Mouse (Mus musculus) lung, embryonic 16.5 days (tissue): ENCODE measurements around the gene Ubxn1. TPM values are rescaled to one million over a fixed set of nuclear protein-coding genes. Genes with fewer than 3 reads are reported as not detected.

Experiments used
- ATAC-seq: fragments of 200-750 bp; cut with Nextera tagmentation; 2 replicates; pipeline ENCODE4 v1.8.0; 2017; ENCODE audit warnings: low read depth, mild to moderate bottlenecking, moderate library complexity
- H3K27ac ChIP-seq: fragments of 300-500 bp; sonication (generic); 2 replicates; pipeline ENCODE4 v1.5.1; 2014; ENCODE audit warnings: mild to moderate bottlenecking, control low read depth, low read length
- H3K27me3 ChIP-seq: fragments of 300-500 bp; sonication (generic); 2 replicates; pipeline ENCODE4 v1.6.1; 2014; ENCODE audit warnings: low read depth, low read length, mixed read lengths; ENCODE audit not compliant: control insufficient read depth, insufficient read depth
- H3K36me3 ChIP-seq: fragments of 300-500 bp; sonication (generic); 2 replicates; pipeline ENCODE4 v1.6.1; 2014; ENCODE audit warnings: low read length; ENCODE audit not compliant: control insufficient read depth, insufficient read depth
- H3K4me1 ChIP-seq: fragments of 300-500 bp; sonication (generic); replicated peaks from 2 replicates; pipeline ENCODE4 v1.6.1; 2014; ENCODE audit warnings: low read length, mixed read lengths; ENCODE audit not compliant: control insufficient read depth, insufficient read depth
- H3K4me2 ChIP-seq: fragments of 300-500 bp; sonication (generic); 2 replicates; pipeline ENCODE4 v1.6.1; 2014; ENCODE audit warnings: low read depth, low read length, control low read depth
- H3K4me3 ChIP-seq: fragments of 300-500 bp; sonication (generic); 2 replicates; pipeline ENCODE4 v1.5.1; 2014; ENCODE audit warnings: mild to moderate bottlenecking, low read length, control low read depth
- H3K9ac ChIP-seq: fragments of 300-500 bp; sonication (generic); 2 replicates; pipeline ENCODE4 v1.6.1; 2014; ENCODE audit warnings: low read length, control low read depth
- H3K9me3 ChIP-seq: fragments of 300-500 bp; sonication (generic); 2 replicates; pipeline ENCODE4 v1.6.1; 2016; ENCODE audit warnings: low read length; ENCODE audit not compliant: control insufficient read depth
- WGBS: fragments of 180-500 bp; shearing (Covaris S2); extraction: QIAGEN DNeasy Blood & Tissue Kit; methylation state at CpG from one replicate; pipeline ENCODE4 v1.1.7; 2014; 5-methylcytosine and 5-hydroxymethylcytosine counted together
- polyA plus RNA-seq: library from polyadenylated mRNA; unstranded; fragments of >200 nt; fragmentation: Nextera tagmentation; extraction: Ambion mirVana; gene quantifications from 2 replicates; pipeline ENCODE4 v1.2.1, GENCODE M21; 2015

The Ubxn1 gene
- polyA plus RNA-seq, 1 experiment from 2014 or later = 164 TPM

- H3K27me3 ChIP-seq = no peaks in the 10 kb centered on the region
- H3K36me3 ChIP-seq = peaks cover 6% of the 10 kb centered on the region
- H3K4me1 ChIP-seq = peaks cover 18% of the 10 kb centered on the region
- H3K4me3 ChIP-seq = peak within 1 kb of the TSS; percentile 64
- H3K9me3 ChIP-seq = no peaks in the 10 kb centered on the region
- no peak for ATAC-seq
- peak within 1 kb of the TSS; percentile 89 for H3K9ac ChIP-seq
- H3K27ac ChIP-seq = peak within 1 kb of the TSS; percentile 98
- WGBS = 71% methylated on average over 11 of the region's 11 CpGs
- peak within 1 kb of the TSS; percentile 95 for H3K4me2 ChIP-seq
Measured at GRCm38 (mm10) chr19:8839103-8839907, 32.0 kb upstream of the Ubxn1 start, which contains the start of gene Gng3. TSS of gene Gng3 (minus strand) at chr19:8839194.

- Histone ChIP-seq H3K4me1 (peaks cover 18% of the 10 kb centered on the region), H3K27ac (no peak overlapping the region), H3K36me3 (no peaks in the 10 kb centered on the region; the same call in 1 of the 2 replicates), H3K9ac (peak overlapping the region; percentile 70), H3K27me3 (no peaks in the 10 kb centered on the region), H3K4me2 (peak overlapping the region; percentile 84), H3K4me3 (peak overlapping the region; percentile 66), H3K9me3 (no peaks in the 10 kb centered on the region)
- ATAC-seq = peak; percentile 73
- WGBS = 26% methylated on average over 29 of the region's 29 CpGs
Measured at GRCm38 (mm10) chr19:8839908-8840791, 31.1 kb upstream of the Ubxn1 start.

GRCm38 (mm10) chr19:8841012-8841411 lies 30.3 kb upstream of the Ubxn1 start:
- H3K4me3 ChIP-seq = peak overlapping the region; percentile 66
- peaks cover 18% of the 10 kb centered on the region for H3K4me1 ChIP-seq
- no peaks in the 10 kb centered on the region for H3K9me3 ChIP-seq
- H3K27me3 ChIP-seq = no peaks in the 10 kb centered on the region
- no peaks in the 10 kb centered on the region; the same call in 1 of the 2 replicates for H3K36me3 ChIP-seq
- no peak overlapping the region for H3K27ac ChIP-seq
- peak overlapping the region; percentile 84 for H3K4me2 ChIP-seq
- WGBS = 89% methylated on average over 7 of the region's 7 CpGs
- H3K9ac ChIP-seq = peak overlapping the region; percentile 70
- no peak for ATAC-seq

- Histone ChIP-seq H3K4me2 (no peak overlapping the region), H3K9ac (no peak overlapping the region), H3K4me1 (peaks cover 18% of the 10 kb centered on the region), H3K27me3 (no peaks in the 10 kb centered on the region), H3K36me3 (peaks cover 12% of the 10 kb centered on the region), H3K9me3 (no peaks in the 10 kb centered on the region), H3K4me3 (no peak overlapping the region), H3K27ac (no peak overlapping the region)
- ATAC-seq = no peak
- 84% methylated on average over 6 of the region's 6 CpGs for WGBS
Measured at GRCm38 (mm10) chr19:8842961-8843360, 28.3 kb upstream of the Ubxn1 start.

GRCm38 (mm10) chr19:8844371-8845129 lies 26.7 kb upstream of the Ubxn1 start:
- Histone ChIP-seq H3K27ac (no peak overlapping the region), H3K27me3 (no peaks in the 10 kb centered on the region), H3K4me2 (no peak overlapping the region), H3K4me3 (no peak overlapping the region), H3K9me3 (no peaks in the 10 kb centered on the region), H3K4me1 (peaks cover 10% of the 10 kb centered on the region), H3K9ac (no peak overlapping the region), H3K36me3 (peaks cover 12% of the 10 kb centered on the region)
- WGBS = 61% methylated on average over 5 of the region's 5 CpGs
- ATAC-seq = 0 out of 2 replicates have a peak, but pooled peaks have one; percentile 1

- Histone ChIP-seq H3K36me3 (peaks cover 12% of the 10 kb centered on the region), H3K4me2 (no peak overlapping the region), H3K4me1 (no peaks in the 10 kb centered on the region), H3K9me3 (no peaks in the 10 kb centered on the region), H3K27me3 (no peaks in the 10 kb centered on the region), H3K9ac (no peak overlapping the region), H3K27ac (no peak overlapping the region), H3K4me3 (no peak overlapping the region)
- ATAC-seq = no peak
- WGBS = 65% methylated on average over 5 of the region's 5 CpGs
Measured at GRCm38 (mm10) chr19:8848356-8848755, 22.9 kb upstream of the Ubxn1 start.

GRCm38 (mm10) chr19:8850402-8850901 lies 20.8 kb upstream of the Ubxn1 start, which contains the start of gene Lrrn4cl:
TSS of gene Lrrn4cl (plus strand) at chr19:8850768.
- peaks cover 12% of the 10 kb centered on the region for H3K36me3 ChIP-seq
- H3K9ac ChIP-seq = peak within 1 kb of the TSS; percentile 14; the same call in 1 of the 2 replicates
- H3K4me3 ChIP-seq = no peak within 1 kb of the TSS
- H3K27ac ChIP-seq = no peak within 1 kb of the TSS
- H3K4me2 ChIP-seq = peak within 1 kb of the TSS; percentile 11
- WGBS = 19% methylated on average over 7 of the region's 7 CpGs
- peak; percentile 76; the same call in 1 of the 2 replicates for ATAC-seq
- H3K4me1 ChIP-seq = no peaks in the 10 kb centered on the region
- H3K27me3 ChIP-seq = no peaks in the 10 kb centered on the region
- no peaks in the 10 kb centered on the region for H3K9me3 ChIP-seq

- no peaks in the 10 kb centered on the region for H3K27me3 ChIP-seq
- no peak overlapping the region for H3K4me3 ChIP-seq
- H3K9ac ChIP-seq = peak overlapping the region; percentile 10; the same call in 1 of the 2 replicates
- H3K36me3 ChIP-seq = peaks cover 8% of the 10 kb centered on the region; the same call in 1 of the 2 replicates
- no peaks in the 10 kb centered on the region for H3K4me1 ChIP-seq
- no peak overlapping the region for H3K4me2 ChIP-seq
- H3K9me3 ChIP-seq = no peaks in the 10 kb centered on the region
- 35% methylated on average over 7 of the region's 7 CpGs for WGBS
- no peak overlapping the region for H3K27ac ChIP-seq
- ATAC-seq = peak; percentile 40
Measured at GRCm38 (mm10) chr19:8851639-8852038, 19.7 kb upstream of the Ubxn1 start.
